Mouse (Mus musculus): ENCODE results near the gene Snrpa. TPM values are rescaled to one million over a fixed set of nuclear protein-coding genes. Genes with fewer than 3 reads are reported as not detected.
"Not testable (repeated sequence)": the region's sequence is repeated elsewhere in the genome, so short reads cannot be mapped to it uniquely, and the experiment has no call there.

The Snrpa gene
- polyA plus RNA-seq (2016; fragmentation: Nextera tagmentation; extraction: Ambion mirVana): 233 and 254 TPM in 2 replicates

GRCm38 (mm10) chr7:27195681-27196611 is at the start of gene Snrpa, which contains the start of gene BC024978:
Snrpa (minus strand) TSS chr7:27196271.
BC024978 (plus strand) TSS chr7:27195781.
- ATAC-seq (ENCODE audit: low FRiP score): peak; percentile 99
- H3K9me3 ChIP-seq (replicated peaks): no peaks in the 10 kb centered on the region
- no peaks in the 10 kb centered on the region for H3K27me3 ChIP-seq
- peak within 1 kb of the TSS; percentile 85 for H3K4me3 ChIP-seq
- peak within 1 kb of the TSS; percentile 97 for H3K27ac ChIP-seq
- 1% methylated on average over 64 of the region's 64 CpGs for WGBS
- H3K9ac ChIP-seq: peak within 1 kb of the TSS; percentile 85
- peak within 1 kb of the TSS; percentile 91 for H3K4me2 ChIP-seq (replicated peaks)
- peaks cover 34% of the 10 kb centered on the region for H3K36me3 ChIP-seq
- H3K4me1 ChIP-seq: peaks cover 21% of the 10 kb centered on the region

- WGBS: 78% methylated on average over 2 of the region's 2 CpGs
Measured at GRCm38 (mm10) chr7:27244088-27244487, 48.0 kb upstream of the Snrpa start.

DNA sequence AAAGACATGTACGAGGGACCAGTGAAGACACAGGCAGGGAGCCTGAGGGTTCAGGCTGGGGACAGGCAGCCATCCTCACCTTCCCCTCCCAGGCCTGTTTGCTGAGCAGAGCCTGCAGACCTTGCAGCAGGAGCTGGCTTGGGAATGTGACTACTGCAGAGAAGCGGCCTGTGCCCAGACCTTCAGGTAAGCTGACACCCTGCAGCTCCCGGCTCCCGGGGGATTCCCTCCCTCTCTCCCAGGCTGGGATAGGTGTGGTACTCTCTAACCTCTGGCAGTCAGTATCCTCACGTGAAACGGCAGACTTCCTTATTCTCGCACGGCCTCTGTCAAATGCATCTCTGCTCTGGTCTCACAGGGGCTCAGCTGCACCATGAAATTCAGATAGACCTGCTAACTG is 47.1 kb upstream of the Snrpa start:
- H3K4me2 ChIP-seq (replicated peaks): no peak overlapping the region
- no peaks in the 10 kb centered on the region for H3K9me3 ChIP-seq (replicated peaks)
- H3K9ac ChIP-seq: no peak overlapping the region
- H3K36me3 ChIP-seq: peaks cover 61% of the 10 kb centered on the region
- no peak overlapping the region for H3K27ac ChIP-seq
- WGBS: 72% methylated on average over 8 of the region's 8 CpGs
- no peak overlapping the region for H3K4me3 ChIP-seq
- no peak for ATAC-seq (ENCODE audit: low FRiP score)
- no peaks in the 10 kb centered on the region for H3K4me1 ChIP-seq
- no peaks in the 10 kb centered on the region for H3K27me3 ChIP-seq

More at GRCm38 (mm10) chr7:27244088-27244487, 48.0 kb upstream of the Snrpa start:
- not testable (repeated sequence) for H3K9me3 ChIP-seq (replicated peaks); H3K4me2 ChIP-seq (replicated peaks); H3K4me3 ChIP-seq; H3K4me1 ChIP-seq; ATAC-seq (ENCODE audit: low FRiP score); H3K9ac ChIP-seq; H3K27ac ChIP-seq; H3K27me3 ChIP-seq
- peaks cover 56% of the 10 kb centered on the region for H3K36me3 ChIP-seq

GRCm38 (mm10) chr7:27238568-27238967 is 42.5 kb upstream of the Snrpa start:
- Histone ChIP-seq H3K4me2 (replicated peaks) (no peak overlapping the region), H3K36me3 (peaks cover 46% of the 10 kb centered on the region), H3K4me1 (peaks cover 6% of the 10 kb centered on the region), H3K9ac (no peak overlapping the region), H3K4me3 (no peak overlapping the region), H3K9me3 (replicated peaks) (no peaks in the 10 kb centered on the region), H3K27ac (no peak overlapping the region), H3K27me3 (no peaks in the 10 kb centered on the region)
- no peak for ATAC-seq (ENCODE audit: low FRiP score)
- 90% methylated on average over 5 of the region's 5 CpGs for whole genome bisulfite sequencing

GRCm38 (mm10) chr7:27237527-27237926 is 41.5 kb upstream of the Snrpa start:
- no peak overlapping the region for H3K4me2 ChIP-seq (replicated peaks)
- peaks cover 11% of the 10 kb centered on the region for H3K4me1 ChIP-seq
- WGBS: 85% methylated on average over 2 of the region's 2 CpGs
- no peak for ATAC-seq (ENCODE audit: low FRiP score)
- H3K27ac ChIP-seq: no peak overlapping the region
- H3K9me3 ChIP-seq (replicated peaks): no peaks in the 10 kb centered on the region
- no peak overlapping the region for H3K4me3 ChIP-seq
- H3K36me3 ChIP-seq: peaks cover 37% of the 10 kb centered on the region
- no peak overlapping the region for H3K9ac ChIP-seq
- H3K27me3 ChIP-seq: no peaks in the 10 kb centered on the region

DNA sequence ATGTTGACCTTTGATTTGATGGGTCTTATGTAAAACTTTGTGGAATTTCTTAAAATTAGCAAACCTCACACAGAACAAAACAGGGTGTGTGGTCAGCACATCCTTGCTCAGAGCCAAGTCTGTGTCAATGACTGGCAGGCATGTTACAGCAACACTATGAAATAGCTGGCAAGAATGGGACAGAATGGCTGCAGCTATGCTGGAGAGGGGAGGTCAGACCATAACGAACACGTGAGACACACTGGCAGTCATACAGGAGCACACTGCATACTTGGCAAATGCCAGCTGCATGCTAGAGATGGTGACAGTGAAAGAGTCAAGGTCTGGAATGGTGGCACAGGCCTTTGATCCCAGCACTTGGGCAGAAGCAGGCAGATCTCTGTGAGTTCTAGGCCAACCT is 39.7 kb upstream of the Snrpa start:
- WGBS: 86% methylated on average over 2 of the region's 2 CpGs
- Histone ChIP-seq H3K9me3 (replicated peaks) (no peaks in the 10 kb centered on the region), H3K4me1 (peaks cover 12% of the 10 kb centered on the region), H3K9ac (no peak overlapping the region), H3K27ac (no peak overlapping the region), H3K36me3 (peaks cover 28% of the 10 kb centered on the region), H3K27me3 (no peaks in the 10 kb centered on the region), H3K4me2 (replicated peaks) (no peak overlapping the region), H3K4me3 (no peak overlapping the region)
- no peak for ATAC-seq (ENCODE audit: low FRiP score)

DNA sequence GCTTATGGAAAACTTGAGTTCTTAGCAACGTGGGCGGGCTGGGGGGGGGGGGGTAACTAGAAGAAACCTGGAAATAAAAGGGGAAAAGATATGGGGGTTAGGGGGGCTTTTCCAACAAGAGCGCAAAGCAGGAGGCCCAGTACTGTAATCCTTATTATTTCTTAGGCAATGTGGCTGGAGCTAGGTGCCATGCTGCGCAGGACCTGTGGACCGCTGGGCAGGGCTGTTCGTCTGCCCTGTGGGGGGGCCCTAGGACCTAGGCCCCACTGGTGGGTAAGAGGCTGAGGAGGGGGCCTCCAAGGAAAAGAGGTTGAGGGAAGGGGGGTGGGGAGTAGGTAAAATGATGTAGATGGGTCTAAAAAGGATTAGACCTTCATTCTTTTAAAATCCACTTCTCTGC is 37.2 kb upstream of the Snrpa start:
- 2% methylated on average over 6 of the region's 6 CpGs for WGBS
- Histone ChIP-seq H3K27me3 (no peaks in the 10 kb centered on the region), H3K27ac (peak overlapping the region; percentile 86), H3K9me3 (replicated peaks) (no peaks in the 10 kb centered on the region), H3K4me3 (peak overlapping the region; percentile 49), H3K36me3 (peaks cover 11% of the 10 kb centered on the region; the same call in 1 of the 2 replicates), H3K9ac (peak overlapping the region; percentile 56), H3K4me2 (replicated peaks) (peak overlapping the region; percentile 56), H3K4me1 (peaks cover 17% of the 10 kb centered on the region)
- peak; percentile 39; the same call in 1 of the 2 replicates for ATAC-seq (ENCODE audit: low FRiP score)

DNA sequence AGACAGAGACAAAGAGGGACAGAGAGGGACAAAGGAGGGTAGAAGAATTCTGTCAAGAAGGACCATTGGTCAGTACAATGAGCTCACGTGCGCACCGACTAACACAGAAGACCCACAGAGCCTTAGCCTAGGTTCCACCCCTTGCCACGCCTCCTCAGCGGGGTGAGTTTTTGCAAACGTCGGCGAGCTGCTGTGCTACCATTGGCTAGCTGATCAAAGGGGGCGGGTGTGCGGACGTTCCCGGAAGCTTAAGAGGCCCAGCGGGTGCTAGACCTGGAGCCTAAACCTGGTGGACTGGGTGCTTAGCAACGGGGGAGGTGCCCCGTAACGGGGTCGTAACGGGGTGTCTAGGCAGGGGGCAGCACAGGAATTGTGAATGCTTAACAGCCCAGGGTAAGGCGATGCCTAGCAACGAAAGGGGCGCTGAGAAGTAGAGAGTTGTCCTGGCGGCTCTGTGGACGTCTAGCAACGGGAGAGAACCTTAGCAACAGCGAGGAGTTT is 36.8 kb upstream of the Snrpa start, which contains the start of gene Coq8b:
Coq8b (plus strand) TSS at position 243 of the 501 bp plus-strand sequence.
- Histone ChIP-seq H3K9me3 (replicated peaks) (no peaks in the 10 kb centered on the region), H3K27me3 (no peaks in the 10 kb centered on the region)
- WGBS: under 1% methylated on average over 25 of the region's 25 CpGs

GRCm38 (mm10) chr7:27231693-27232331 is 35.7 kb upstream of the Snrpa start:
- H3K4me1 ChIP-seq: peaks cover 26% of the 10 kb centered on the region
- WGBS: 84% methylated on average over 7 of the region's 7 CpGs
- 0 out of 2 replicates have a peak, but pooled peaks cover 4% of the 10 kb centered on the region for H3K36me3 ChIP-seq
- no peak overlapping the region for H3K4me2 ChIP-seq (replicated peaks)
- no peak for ATAC-seq (ENCODE audit: low FRiP score)
- peak overlapping the region; percentile 86; the same call in 1 of the 2 replicates for H3K27ac ChIP-seq
- no peak overlapping the region for H3K4me3 ChIP-seq
- H3K9me3 ChIP-seq (replicated peaks): no peaks in the 10 kb centered on the region
- H3K9ac ChIP-seq: no peak overlapping the region
- H3K27me3 ChIP-seq: no peaks in the 10 kb centered on the region

More for the DNA sequence above, 36.8 kb upstream of the Snrpa start, which contains the start of gene Coq8b:
- peak within 1 kb of the TSS; percentile 86 for H3K27ac ChIP-seq
- peaks cover 17% of the 10 kb centered on the region for H3K4me1 ChIP-seq
- peak within 1 kb of the TSS; percentile 56 for H3K4me2 ChIP-seq (replicated peaks)
- H3K36me3 ChIP-seq: peaks cover 10% of the 10 kb centered on the region; the same call in 1 of the 2 replicates
- ATAC-seq (ENCODE audit: low FRiP score): peak; percentile 94
- peak within 1 kb of the TSS; percentile 49 for H3K4me3 ChIP-seq
- peak within 1 kb of the TSS; percentile 59 for H3K9ac ChIP-seq

- H3K9ac ChIP-seq: no peak overlapping the region
- H3K9me3 ChIP-seq (replicated peaks): no peaks in the 10 kb centered on the region
- H3K27ac ChIP-seq: no peak overlapping the region
- H3K4me3 ChIP-seq: no peak overlapping the region
- WGBS: 74% methylated on average over 4 of the region's 4 CpGs
- no peak for ATAC-seq (ENCODE audit: low FRiP score)
- H3K36me3 ChIP-seq: no peaks in the 10 kb centered on the region
- H3K4me1 ChIP-seq: peaks cover 36% of the 10 kb centered on the region
- H3K4me2 ChIP-seq (replicated peaks): no peak overlapping the region
- H3K27me3 ChIP-seq: no peaks in the 10 kb centered on the region
Measured at GRCm38 (mm10) chr7:27230781-27231180, 34.7 kb upstream of the Snrpa start.

- Histone ChIP-seq H3K27ac (peak overlapping the region; percentile 89), H3K36me3 (no peaks in the 10 kb centered on the region), H3K4me1 (peaks cover 52% of the 10 kb centered on the region), H3K4me3 (peak overlapping the region; percentile 91), H3K9me3 (replicated peaks) (no peaks in the 10 kb centered on the region), H3K27me3 (no peaks in the 10 kb centered on the region), H3K9ac (peak overlapping the region; percentile 87), H3K4me2 (replicated peaks) (peak overlapping the region; percentile 90)
- ATAC-seq (ENCODE audit: low FRiP score): no peak
- 15% methylated on average over 6 of the region's 6 CpGs for WGBS
Measured at GRCm38 (mm10) chr7:27228865-27229264, 32.8 kb upstream of the Snrpa start.

DNA sequence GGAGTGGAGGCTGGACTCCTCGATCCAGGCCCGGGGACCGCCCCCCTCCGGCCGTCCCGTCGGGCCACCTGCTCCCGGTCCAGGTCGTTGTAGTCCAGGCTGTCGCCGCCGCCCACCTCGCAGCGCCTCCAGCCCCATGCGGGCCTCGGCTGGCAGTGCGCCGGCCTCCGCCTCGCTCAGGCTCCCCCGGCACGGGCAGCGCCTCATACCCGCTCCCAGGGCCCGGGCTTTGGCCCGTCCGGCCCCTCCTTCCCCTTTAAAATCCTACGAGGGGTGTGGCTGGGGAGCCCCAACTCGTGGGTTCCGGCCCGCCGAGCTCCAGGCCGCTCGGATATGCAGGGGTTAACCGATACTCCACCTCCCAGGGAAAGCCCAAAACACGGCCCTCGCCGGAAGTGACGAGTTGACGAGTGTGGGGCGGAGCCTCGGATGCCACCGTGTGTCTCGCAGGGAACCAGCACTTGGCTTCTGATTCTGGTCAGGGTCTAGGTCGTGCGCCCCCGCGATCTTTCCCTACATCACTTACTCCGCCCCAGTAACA is 32.3 kb upstream of the Snrpa start, which contains the start of gene Itpkc:
Itpkc (minus strand) TSS at position 381 of the 541 bp plus-strand sequence.
- Histone ChIP-seq H3K36me3 (no peaks in the 10 kb centered on the region), H3K4me2 (replicated peaks) (peak within 1 kb of the TSS; percentile 90), H3K27ac (peak within 1 kb of the TSS; percentile 89), H3K27me3 (no peaks in the 10 kb centered on the region), H3K4me3 (peak within 1 kb of the TSS; percentile 91), H3K4me1 (peaks cover 51% of the 10 kb centered on the region), H3K9ac (peak within 1 kb of the TSS; percentile 87), H3K9me3 (replicated peaks) (no peaks in the 10 kb centered on the region)
- WGBS: under 1% methylated on average over 48 of the region's 49 CpGs
- peak; percentile 74 for ATAC-seq (ENCODE audit: low FRiP score)
